Mouse (Mus musculus) cerebellum, adult 9-11 months (tissue): ENCODE data around the gene Lrrc26.
A peak's percentile ranks its signal among the peaks of the same experiment; 100 is the strongest.

Experiments
- DNase-seq: peaks from one replicate; pipeline ENCODE4 v3.0.0; 2022

The Lrrc26 gene

GRCm38 (mm10) chr2:25303452-25303851 is 13.7 kb downstream of the Lrrc26 start:
- no peak for DNase-seq

- DNase-seq = peak; percentile 89
These were observed 14.4 kb downstream of the Lrrc26 start for GRCm38 (mm10) chr2:25303931-25304656.

- peak; percentile 56 for DNase-seq
These were observed 15.2 kb downstream of the Lrrc26 start for GRCm38 (mm10) chr2:25304657-25305541.

- DNase-seq = no peak
These were observed 16.1 kb downstream of the Lrrc26 start for GRCm38 (mm10) chr2:25305587-25306359.

- DNase-seq = peak; percentile 59
These were observed 20.5 kb downstream of the Lrrc26 start for GRCm38 (mm10) chr2:25310180-25310579.

- DNase-seq = peak; percentile 63
These were observed 21.3 kb downstream of the Lrrc26 start for GRCm38 (mm10) chr2:25310969-25311368.

- DNase-seq = peak; percentile 17
These were observed 21.8 kb downstream of the Lrrc26 start for GRCm38 (mm10) chr2:25311491-25311891.

- DNase-seq = peak; percentile 83
These were observed 28.6 kb downstream of the Lrrc26 start for GRCm38 (mm10) chr2:25318119-25318966.

- DNase-seq = peak; percentile 91
These were observed 29.5 kb downstream of the Lrrc26 start, which contains the start of gene Grin1 for GRCm38 (mm10) chr2:25318971-25319773. TSS of gene Grin1 (minus strand) at chr2:25319187.

- DNase-seq = no peak
These were observed 30.4 kb downstream of the Lrrc26 start for GRCm38 (mm10) chr2:25320084-25320483.

- no peak for DNase-seq
These were observed 36.3 kb downstream of the Lrrc26 start for GRCm38 (mm10) chr2:25326036-25326435.

- no peak for DNase-seq
These were observed 38.7 kb downstream of the Lrrc26 start for GRCm38 (mm10) chr2:25328440-25328839.

- no peak for DNase-seq
These were observed 41.8 kb downstream of the Lrrc26 start for GRCm38 (mm10) chr2:25331470-25331869.

- DNase-seq = peak; percentile 99
These were observed 42.8 kb downstream of the Lrrc26 start, which contains the start of gene Man1b1 for GRCm38 (mm10) chr2:25332286-25333160. TSS of gene Man1b1 (plus strand) at chr2:25332338.

- no peak for DNase-seq
These were observed 43.9 kb downstream of the Lrrc26 start for GRCm38 (mm10) chr2:25333569-25333968.

- DNase-seq = no peak
These were observed 48.6 kb downstream of the Lrrc26 start for GRCm38 (mm10) chr2:25338303-25338702.
